Mouse (Mus musculus): ENCODE measurements around the gene Zdhhc5.

DNA sequence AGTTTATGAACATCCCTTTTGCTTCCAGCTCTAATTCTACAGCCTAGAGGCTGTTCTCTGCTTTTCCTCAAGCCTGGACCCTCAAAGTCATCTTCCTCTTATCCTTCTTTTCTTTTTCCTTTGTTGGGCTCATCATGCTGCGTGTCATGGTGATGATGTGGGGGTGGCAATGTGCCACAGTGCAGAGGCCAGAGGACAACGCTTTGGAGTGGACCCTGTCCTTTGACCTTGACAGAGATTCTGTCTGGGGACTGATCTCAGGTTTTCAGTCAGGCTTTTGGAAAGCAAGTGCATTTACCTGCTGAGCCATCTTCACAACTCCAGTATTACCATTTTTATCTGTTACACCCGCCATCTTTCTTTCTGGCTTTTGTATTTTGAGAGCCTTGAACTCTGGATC, 16.2 kb upstream of the Zdhhc5 start:
- TF ChIP-seq TBP (conservative IDR thresholded peaks at IDR 0.05; ENCODE audit: low read depth, low read length): no peak
- TF ChIP-seq CHD2 (IDR thresholded peaks at IDR 0.05; ENCODE audit: low read length): no peak
- no peak for TF ChIP-seq UBTF (IDR thresholded peaks at IDR 0.05; ENCODE audit: low read depth, low read length)
- TF ChIP-seq MAX (IDR thresholded peaks at IDR 0.05; ENCODE audit: low read length): no peak
- TF ChIP-seq MEF2A (IDR thresholded peaks at IDR 0.05; ENCODE audit: borderline replicate concordance, low read depth, low read length): no peak
- TF ChIP-seq ZC3H11A (IDR thresholded peaks at IDR 0.05; ENCODE audit: low read depth, low read length): no peak
- TF ChIP-seq ZKSCAN1 (IDR thresholded peaks at IDR 0.05; ENCODE audit: borderline replicate concordance, low read depth, low read length): no peak
- TF ChIP-seq CTCF (conservative IDR thresholded peaks at IDR 0.05 in 1 of 2, IDR thresholded peaks at IDR 0.05 in 1 of 2; ENCODE audit: low read depth in 2 of 2, low read length in 2 of 2): no peak
- no peak for TF ChIP-seq ETS1 (conservative IDR thresholded peaks at IDR 0.05; ENCODE audit: low read depth, low read length)
- TF ChIP-seq GABPA (IDR thresholded peaks at IDR 0.05; ENCODE audit: insufficient replicate concordance, low read depth, low read length): no peak
- no peak for TF ChIP-seq EP300 (IDR thresholded peaks at IDR 0.05; ENCODE audit: low read length)

Data from CH12.LX (cell line).